Mouse (Mus musculus) liver, postnatal 0 days (tissue): ENCODE measurements at regions not wholly inside any gene's neighbourhood (a gene's known extent, or its start where the extent isn't known, plus 50 kb on each side); places are given as distances from the start of the nearest gene placed in this dataset.

Source experiments
- ATAC-seq: fragments of 200-750 bp; cut with Nextera tagmentation; 2 replicates; pipeline ENCODE4 v1.8.0; 2017; ENCODE audit warnings: mild to moderate bottlenecking, moderate library complexity
- DNase-seq: peaks from one replicate; pipeline ENCODE4 v3.0.0-alpha.2; 2016
- H3K27ac ChIP-seq: fragments of 300-500 bp; sonication (generic); 2 replicates; pipeline ENCODE4 v1.5.1; 2014; ENCODE audit warnings: antibody characterized with exemption, moderate library complexity, mild to moderate bottlenecking, low read depth
- H3K27me3 ChIP-seq: fragments of 300-500 bp; sonication (generic); 2 replicates; pipeline ENCODE4 v1.6.1; 2014; ENCODE audit warnings: low read length, control low read depth, mixed read lengths; ENCODE audit not compliant: insufficient read depth
- H3K36me3 ChIP-seq: fragments of 300-500 bp; sonication (generic); replicated peaks from 2 replicates; pipeline ENCODE4 v1.6.1; 2014; ENCODE audit warnings: mild to moderate bottlenecking, control low read depth, low read length, moderate library complexity, mixed read lengths; ENCODE audit not compliant: insufficient read depth
- H3K4me1 ChIP-seq: fragments of 300-500 bp; sonication (generic); 2 replicates; pipeline ENCODE4 v1.6.1; 2014; ENCODE audit warnings: antibody characterized with exemption, mild to moderate bottlenecking, control low read depth; ENCODE audit not compliant: insufficient read depth
- H3K4me2 ChIP-seq: fragments of 300-500 bp; sonication (generic); 2 replicates; pipeline ENCODE4 v1.6.1; 2014; ENCODE audit warnings: low read depth, mild to moderate bottlenecking, low read length, moderate library complexity, mixed read lengths
- H3K4me3 ChIP-seq: fragments of 300-500 bp; sonication (generic); 2 replicates; pipeline ENCODE4 v1.5.1; 2014; ENCODE audit warnings: low read depth, low read length
- H3K9ac ChIP-seq: fragments of 300-500 bp; sonication (generic); replicated peaks from 2 replicates; pipeline ENCODE4 v1.6.1; 2014; ENCODE audit warnings: mild to moderate bottlenecking, moderate library complexity
- H3K9me3 ChIP-seq: fragments of 300-500 bp; sonication (generic); 2 replicates; pipeline ENCODE4 v1.6.1; 2016; ENCODE audit warnings: mild to moderate bottlenecking, control low read depth, low read length, mixed read lengths
- CTCF ChIP-seq: sonication (generic); IDR thresholded peaks from 2 replicates; pipeline ENCODE4 v1.5.1; 2016; ENCODE audit warnings: antibody characterized with exemption, low read depth
- EP300 ChIP-seq: IDR thresholded peaks from 2 replicates; pipeline ENCODE4 v1.6.1; 2016; ENCODE audit warnings: antibody characterized with exemption, low read depth, mild to moderate bottlenecking
- WGBS: fragments of 180-500 bp; shearing (Covaris S2); extraction: QIAGEN DNeasy Blood & Tissue Kit; methylation state at CpG from one replicate; pipeline ENCODE4 v1.1.7; 2014; ENCODE audit not compliant: insufficient replicate concordance; 5-methylcytosine and 5-hydroxymethylcytosine counted together

DNA sequence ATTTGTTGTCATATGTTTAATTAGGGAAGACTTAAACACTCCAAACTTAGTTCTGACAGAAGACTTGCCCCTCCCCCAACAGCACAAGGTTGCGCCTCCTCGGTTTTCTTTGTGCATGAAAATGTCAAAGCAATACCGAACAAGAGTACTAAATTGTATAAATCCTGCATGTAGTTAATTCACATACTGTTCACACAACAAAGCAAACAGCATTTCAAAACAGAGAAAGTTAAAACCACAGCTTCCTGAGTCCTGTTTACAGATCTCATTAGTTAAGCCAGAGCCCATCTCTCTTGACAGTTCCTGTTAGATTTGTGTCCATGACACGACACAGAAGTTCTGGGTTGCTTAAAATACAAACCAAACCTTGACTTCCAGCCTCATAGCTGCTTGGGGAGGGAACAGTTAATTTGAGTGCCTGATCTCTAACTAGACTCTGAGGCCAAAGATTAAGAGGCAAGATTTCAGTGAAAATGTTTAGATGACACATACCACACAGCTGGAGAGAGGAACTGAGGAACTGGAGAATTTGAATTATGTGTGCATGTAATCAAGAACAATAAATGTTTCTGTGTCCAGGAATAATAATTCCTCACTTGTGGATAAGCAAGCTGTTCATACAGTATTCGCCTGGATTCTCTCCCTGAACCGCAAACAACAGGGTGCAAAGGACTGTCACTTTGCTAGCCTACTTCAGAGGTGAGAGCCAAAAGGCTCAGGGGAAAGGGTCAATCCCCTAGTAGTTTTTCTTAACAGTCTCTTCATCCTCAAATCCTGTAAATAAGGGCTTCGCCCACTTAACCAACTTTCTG is 113.3 kb upstream of the Tbl1xr1 start:
- Histone ChIP-seq H3K27me3 (no peaks in the 10 kb centered on the region), H3K27ac (peak overlapping the region; percentile 90), H3K4me2 (no peak overlapping the region), H3K4me1 (peaks cover 40% of the 10 kb centered on the region), H3K9ac (no peak overlapping the region), H3K4me3 (no peak overlapping the region), H3K36me3 (no peaks in the 10 kb centered on the region), H3K9me3 (no peaks in the 10 kb centered on the region)
- DNase-seq: no peak
- TF ChIP-seq EP300 (no peak), CTCF (no peak)
- WGBS: 35% methylated on average over 7 of the region's 7 CpGs
- no peak for ATAC-seq

DNA sequence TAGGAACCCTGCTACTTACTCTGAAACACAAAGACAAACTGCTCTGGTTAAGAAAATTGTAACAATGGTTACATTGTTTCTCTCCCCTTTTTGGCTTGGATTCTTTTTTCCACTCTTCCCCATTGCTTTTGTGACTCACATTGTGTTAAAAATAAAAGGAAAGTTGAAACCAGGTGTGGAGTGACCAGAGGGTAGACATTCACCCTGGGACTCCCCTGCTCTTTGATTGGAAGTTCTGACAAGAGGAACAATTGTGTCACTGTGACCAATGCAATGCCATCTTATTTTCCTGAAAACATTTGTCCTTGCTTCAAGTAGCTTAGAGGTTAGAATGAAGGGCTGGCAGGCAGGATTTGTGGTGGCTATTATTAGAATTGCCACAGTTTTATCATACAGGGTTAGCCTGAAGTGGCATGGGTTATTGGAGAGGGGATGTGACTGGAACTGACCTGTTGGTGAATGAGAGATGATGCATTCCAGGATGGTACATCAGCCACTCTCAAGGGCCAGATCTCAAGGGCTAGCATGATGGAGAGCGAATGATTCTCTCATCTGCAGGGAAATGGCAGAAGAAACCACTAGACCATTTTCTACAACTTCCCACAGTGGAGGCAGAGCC is 112.6 kb upstream of the Tbl1xr1 start:
- TF ChIP-seq EP300 (no peak), CTCF (no peak)
- peak overlapping the region; percentile 90 for H3K27ac ChIP-seq
- no peak overlapping the region for H3K4me3 ChIP-seq
- DNase-seq (no peak), ATAC-seq (no peak)
- no peaks in the 10 kb centered on the region for H3K36me3 ChIP-seq
- H3K9ac ChIP-seq: no peak overlapping the region
- H3K4me2 ChIP-seq: no peak overlapping the region
- H3K27me3 ChIP-seq: no peaks in the 10 kb centered on the region
- no peaks in the 10 kb centered on the region for H3K9me3 ChIP-seq
- WGBS: 67% methylated on average over 1 of the region's 1 CpGs
- H3K4me1 ChIP-seq: peaks cover 37% of the 10 kb centered on the region

DNA sequence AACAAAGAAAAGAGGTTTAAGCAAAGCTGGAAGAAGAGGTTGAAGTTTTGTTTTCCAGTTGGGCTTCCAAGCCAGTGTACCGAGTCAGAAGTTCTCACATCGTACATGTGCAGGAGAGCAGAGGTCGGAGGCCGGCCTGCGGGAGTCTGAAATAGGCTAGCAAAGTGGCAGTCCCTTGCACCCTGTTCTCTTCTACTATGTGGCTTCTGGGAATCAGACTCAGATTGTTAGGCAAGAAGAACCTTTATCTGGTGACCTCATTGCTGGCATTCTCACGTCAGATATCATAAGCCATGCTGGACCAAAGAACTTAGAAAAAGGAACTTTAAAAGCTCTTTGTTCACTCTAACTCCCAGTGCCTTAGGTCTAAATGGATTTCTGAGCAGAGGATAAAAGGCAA is 112.0 kb upstream of the Tbl1xr1 start:
- H3K9me3 ChIP-seq: no peaks in the 10 kb centered on the region
- H3K27ac ChIP-seq: no peak overlapping the region
- H3K4me2 ChIP-seq: no peak overlapping the region
- peaks cover 34% of the 10 kb centered on the region for H3K4me1 ChIP-seq
- H3K27me3 ChIP-seq: no peaks in the 10 kb centered on the region
- no peak for DNase-seq
- H3K36me3 ChIP-seq: no peaks in the 10 kb centered on the region
- no peak overlapping the region for H3K4me3 ChIP-seq
- WGBS: 68% methylated on average over 6 of the region's 6 CpGs
- peak; percentile 52 for ATAC-seq
- no peak overlapping the region for H3K9ac ChIP-seq
- no peak for TF ChIP-seq CTCF
- peak; percentile 49 for TF ChIP-seq EP300

DNA sequence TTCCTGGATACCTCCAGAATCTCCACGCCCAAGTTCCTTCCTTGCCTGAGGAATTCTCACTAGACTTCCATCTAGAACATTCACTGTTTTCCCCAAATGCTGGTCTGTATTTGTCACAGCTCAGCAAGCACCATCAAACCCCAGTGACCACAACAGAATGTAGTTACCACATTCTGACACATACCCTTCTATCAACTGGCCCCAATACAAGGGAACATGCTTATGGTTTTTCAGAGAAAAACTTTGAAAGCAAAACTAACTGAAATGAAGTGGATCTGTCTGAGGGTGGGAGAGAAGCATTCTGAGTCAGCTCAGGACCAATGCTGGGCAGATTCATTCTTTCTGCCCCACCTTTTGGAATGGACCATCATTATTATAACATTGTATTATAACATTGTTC is 110.9 kb upstream of the Tbl1xr1 start:
- TF ChIP-seq CTCF: no peak
- no peak for TF ChIP-seq EP300
- ATAC-seq (no peak), DNase-seq (no peak)
- H3K36me3 ChIP-seq: no peaks in the 10 kb centered on the region
- 77% methylated on average over 1 of the region's 1 CpGs for WGBS
- no peak overlapping the region for H3K4me2 ChIP-seq
- H3K4me1 ChIP-seq: peaks cover 31% of the 10 kb centered on the region
- no peaks in the 10 kb centered on the region for H3K27me3 ChIP-seq
- no peak overlapping the region for H3K27ac ChIP-seq
- H3K9me3 ChIP-seq: no peaks in the 10 kb centered on the region
- H3K9ac ChIP-seq: no peak overlapping the region
- H3K4me3 ChIP-seq: no peak overlapping the region

DNA sequence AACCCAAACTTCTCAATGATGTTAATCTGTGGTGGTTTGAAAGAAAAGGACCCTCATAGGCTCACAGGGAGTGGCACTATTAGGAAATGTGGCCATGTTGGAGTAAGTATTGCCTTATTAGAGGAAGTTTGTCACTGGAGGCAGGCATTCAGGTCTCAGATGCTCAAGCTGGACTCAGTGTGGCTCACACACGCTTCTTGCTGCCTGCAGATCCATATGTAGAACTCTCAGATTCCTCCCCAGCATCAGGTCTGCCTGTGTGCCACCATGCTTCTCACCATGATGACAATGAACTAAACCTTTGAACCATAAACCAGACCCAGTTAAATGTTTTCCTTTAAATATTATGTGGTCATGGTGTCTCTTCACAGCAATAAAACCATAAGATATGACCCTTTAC is 104.7 kb upstream of the Tbl1xr1 start:
- no peak for DNase-seq
- Histone ChIP-seq H3K4me3 (no peak overlapping the region), H3K4me1 (no peaks in the 10 kb centered on the region), H3K4me2 (no peak overlapping the region), H3K36me3 (no peaks in the 10 kb centered on the region), H3K27me3 (no peaks in the 10 kb centered on the region), H3K9me3 (no peaks in the 10 kb centered on the region), H3K9ac (no peak overlapping the region), H3K27ac (no peak overlapping the region)
- TF ChIP-seq CTCF (no peak), EP300 (no peak)
- WGBS: 77% methylated on average over 1 of the region's 1 CpGs
- no peak for ATAC-seq

DNA sequence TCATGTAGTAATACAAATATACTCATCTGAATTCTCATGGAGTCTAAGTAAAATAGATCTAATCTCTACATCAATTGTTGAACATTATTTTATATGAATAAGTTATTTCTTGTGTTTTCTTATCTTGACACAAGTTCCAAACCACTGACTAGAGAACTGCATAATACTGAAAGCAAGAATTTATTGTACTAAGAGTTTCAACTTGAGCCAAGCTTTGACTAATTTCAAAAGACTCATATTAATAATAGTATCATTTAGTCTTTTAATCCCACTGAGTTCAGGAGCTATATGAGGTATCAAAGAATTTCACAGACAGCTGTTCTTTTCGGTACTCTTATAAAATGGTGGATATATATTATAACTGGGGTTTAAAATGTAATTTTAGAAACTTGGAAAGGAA is 103.3 kb upstream of the Tbl1xr1 start:
- TF ChIP-seq EP300 (no peak), CTCF (no peak)
- H3K27ac ChIP-seq: no peak overlapping the region
- H3K9me3 ChIP-seq: no peaks in the 10 kb centered on the region
- H3K4me1 ChIP-seq: no peaks in the 10 kb centered on the region
- H3K4me2 ChIP-seq: no peak overlapping the region
- H3K9ac ChIP-seq: no peak overlapping the region
- no peaks in the 10 kb centered on the region for H3K36me3 ChIP-seq
- no peaks in the 10 kb centered on the region for H3K27me3 ChIP-seq
- no peak for ATAC-seq
- no peak overlapping the region for H3K4me3 ChIP-seq
- DNase-seq: no peak
- 88% methylated on average over 1 of the region's 1 CpGs for WGBS
